Mouse (Mus musculus): ENCODE data around the gene Tmem240. TPM values are rescaled to one million over a fixed set of nuclear protein-coding genes. Genes with fewer than 3 reads are reported as not detected.
"Not testable (repeated sequence)": the region's sequence is repeated elsewhere in the genome, so short reads cannot be mapped to it uniquely, and the experiment has no call there.

Gene Tmem240
- polyA plus RNA-seq, 1 experiment, result 31.1 TPM

GRCm38 (mm10) chr4:155738262-155738661, 3.7 kb downstream of the Tmem240 start:
- no peak for DNase-seq (ENCODE audit: low read depth)
- no peak for TF ChIP-seq POLR2A (IDR thresholded peaks at IDR 0.05; ENCODE audit: borderline replicate concordance, extremely low read depth, insufficient read depth, insufficient read length, poor library complexity, severe bottlenecking)
- no peak for TF ChIP-seq CTCF (IDR thresholded peaks at IDR 0.05; ENCODE audit: borderline replicate concordance, extremely low read depth, insufficient read depth, insufficient read length)

- no peak for DNase-seq (ENCODE audit: low read depth)
- TF ChIP-seq POLR2A (IDR thresholded peaks at IDR 0.05; ENCODE audit: borderline replicate concordance, extremely low read depth, insufficient read depth, insufficient read length, poor library complexity, severe bottlenecking) (no peak), CTCF (IDR thresholded peaks at IDR 0.05; ENCODE audit: borderline replicate concordance, extremely low read depth, insufficient read depth, insufficient read length) (no peak)
These were observed 4.6 kb downstream of the Tmem240 start for GRCm38 (mm10) chr4:155739152-155739551.

- DNase-seq (ENCODE audit: low read depth), result peak; percentile 48
- TF ChIP-seq POLR2A (IDR thresholded peaks at IDR 0.05; ENCODE audit: borderline replicate concordance, extremely low read depth, insufficient read depth, insufficient read length, poor library complexity, severe bottlenecking), result no peak
- TF ChIP-seq CTCF (IDR thresholded peaks at IDR 0.05; ENCODE audit: borderline replicate concordance, extremely low read depth, insufficient read depth, insufficient read length), result no peak
These were observed 5.4 kb downstream of the Tmem240 start for GRCm38 (mm10) chr4:155739741-155740636.

- DNase-seq (ENCODE audit: low read depth), result not testable (repeated sequence)
These were observed 6.1 kb downstream of the Tmem240 start for GRCm38 (mm10) chr4:155740681-155741080.

GRCm38 (mm10) chr4:155742684-155743083, 8.1 kb downstream of the Tmem240 start:
- TF ChIP-seq CTCF (IDR thresholded peaks at IDR 0.05; ENCODE audit: borderline replicate concordance, extremely low read depth, insufficient read depth, insufficient read length) (no peak), POLR2A (IDR thresholded peaks at IDR 0.05; ENCODE audit: borderline replicate concordance, extremely low read depth, insufficient read depth, insufficient read length, poor library complexity, severe bottlenecking) (no peak)

GRCm38 (mm10) chr4:155744474-155744873, 9.9 kb downstream of the Tmem240 start:
- DNase-seq (ENCODE audit: low read depth), result no peak
- TF ChIP-seq POLR2A (IDR thresholded peaks at IDR 0.05; ENCODE audit: borderline replicate concordance, extremely low read depth, insufficient read depth, insufficient read length, poor library complexity, severe bottlenecking) (no peak), CTCF (IDR thresholded peaks at IDR 0.05; ENCODE audit: borderline replicate concordance, extremely low read depth, insufficient read depth, insufficient read length) (no peak)

More at GRCm38 (mm10) chr4:155742684-155743083, 8.1 kb downstream of the Tmem240 start:
- DNase-seq (ENCODE audit: low read depth), result no peak

GRCm38 (mm10) chr4:155745136-155745535, 10.5 kb downstream of the Tmem240 start:
- DNase-seq (ENCODE audit: low read depth), result no peak
- TF ChIP-seq CTCF (IDR thresholded peaks at IDR 0.05; ENCODE audit: borderline replicate concordance, extremely low read depth, insufficient read depth, insufficient read length) (no peak), POLR2A (IDR thresholded peaks at IDR 0.05; ENCODE audit: borderline replicate concordance, extremely low read depth, insufficient read depth, insufficient read length, poor library complexity, severe bottlenecking) (no peak)

GRCm38 (mm10) chr4:155746036-155746548, 11.5 kb downstream of the Tmem240 start:
- no peak for DNase-seq (ENCODE audit: low read depth)
- no peak for TF ChIP-seq CTCF (IDR thresholded peaks at IDR 0.05; ENCODE audit: borderline replicate concordance, extremely low read depth, insufficient read depth, insufficient read length)

- TF ChIP-seq CTCF (IDR thresholded peaks at IDR 0.05; ENCODE audit: borderline replicate concordance, extremely low read depth, insufficient read depth, insufficient read length) (no peak), POLR2A (IDR thresholded peaks at IDR 0.05; ENCODE audit: borderline replicate concordance, extremely low read depth, insufficient read depth, insufficient read length, poor library complexity, severe bottlenecking) (no peak)
- DNase-seq (ENCODE audit: low read depth), result no peak
These were observed 12.2 kb downstream of the Tmem240 start for GRCm38 (mm10) chr4:155746575-155747490.

GRCm38 (mm10) chr4:155757011-155757410, 22.4 kb downstream of the Tmem240 start:
- no peak for DNase-seq (ENCODE audit: low read depth)
- TF ChIP-seq POLR2A (IDR thresholded peaks at IDR 0.05; ENCODE audit: borderline replicate concordance, extremely low read depth, insufficient read depth, insufficient read length, poor library complexity, severe bottlenecking), result no peak
- TF ChIP-seq CTCF (IDR thresholded peaks at IDR 0.05; ENCODE audit: borderline replicate concordance, extremely low read depth, insufficient read depth, insufficient read length), result no peak

- peak; percentile 25 for DNase-seq (ENCODE audit: low read depth)
- peak; percentile 32; the same call in 1 of the 2 replicates for TF ChIP-seq CTCF (IDR thresholded peaks at IDR 0.05; ENCODE audit: borderline replicate concordance, extremely low read depth, insufficient read depth, insufficient read length)
- no peak for TF ChIP-seq POLR2A (IDR thresholded peaks at IDR 0.05; ENCODE audit: borderline replicate concordance, extremely low read depth, insufficient read depth, insufficient read length, poor library complexity, severe bottlenecking)
These were observed 25.4 kb downstream of the Tmem240 start for GRCm38 (mm10) chr4:155759862-155760612.

Measured in brain, embryonic 14.5 days (tissue).